Mouse (Mus musculus) heart, adult 2 months (tissue): ENCODE measurements around the gene Pcsk5.

ENCODE experiments used
- CTCF ChIP-seq: fragments of 200-600 bp; IDR thresholded peaks from 2 replicates; pipeline ENCODE4 v1.8.1; 2022; ENCODE audit warnings: antibody characterized with exemption, mild to moderate bottlenecking, moderate library complexity
- EP300 ChIP-seq: fragments of 200-500 bp; IDR thresholded peaks from 2 replicates; pipeline ENCODE4 v1.6.1; 2011; ENCODE audit warnings: low read depth, low read length, control low read depth; ENCODE audit not compliant: insufficient read depth

- no peak for TF ChIP-seq CTCF
- TF ChIP-seq EP300, result no peak
Observed at GRCm38 (mm10) chr19:17752841-17753240, 84.6 kb downstream of the Pcsk5 start.
